Mouse (Mus musculus): ENCODE results near the gene Rnpepl1.

Gene Rnpepl1

DNA sequence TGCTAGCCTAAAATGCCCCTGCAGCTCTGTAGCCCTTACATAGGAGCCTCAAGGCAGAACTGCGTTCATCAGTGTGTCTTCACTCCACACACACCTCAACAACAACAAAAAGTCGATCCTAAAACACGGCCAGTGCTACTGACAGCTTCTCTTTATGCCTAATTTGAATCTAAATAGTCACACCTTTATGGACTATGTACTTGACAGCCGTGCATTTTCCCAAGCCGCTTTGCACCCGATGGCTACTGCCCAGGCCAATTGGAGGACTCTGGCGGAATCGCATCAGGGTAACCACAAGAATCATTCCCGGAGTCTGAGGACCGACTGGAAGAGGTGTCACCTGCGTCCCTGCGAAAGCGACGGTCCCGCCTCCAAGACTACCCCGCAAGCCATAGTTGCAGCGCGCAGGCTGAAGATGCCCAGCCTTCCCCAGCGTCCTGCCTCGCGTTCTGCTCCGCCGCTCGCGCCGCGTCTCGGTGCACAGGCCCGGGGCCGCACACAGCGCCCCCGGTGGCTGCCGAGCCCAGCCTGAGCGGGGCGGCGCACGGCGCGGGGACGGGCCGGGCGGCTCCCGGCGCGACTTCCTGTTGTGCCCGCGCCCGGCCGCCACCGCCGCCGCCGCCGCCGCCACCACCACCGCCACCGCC is at the start of gene Rnpepl1:
Gene Rnpepl1, plus strand, starts transcription at position 545 of the 647 bp plus-strand sequence.
- peak; percentile 83 to 90 for DNase-seq

DNA sequence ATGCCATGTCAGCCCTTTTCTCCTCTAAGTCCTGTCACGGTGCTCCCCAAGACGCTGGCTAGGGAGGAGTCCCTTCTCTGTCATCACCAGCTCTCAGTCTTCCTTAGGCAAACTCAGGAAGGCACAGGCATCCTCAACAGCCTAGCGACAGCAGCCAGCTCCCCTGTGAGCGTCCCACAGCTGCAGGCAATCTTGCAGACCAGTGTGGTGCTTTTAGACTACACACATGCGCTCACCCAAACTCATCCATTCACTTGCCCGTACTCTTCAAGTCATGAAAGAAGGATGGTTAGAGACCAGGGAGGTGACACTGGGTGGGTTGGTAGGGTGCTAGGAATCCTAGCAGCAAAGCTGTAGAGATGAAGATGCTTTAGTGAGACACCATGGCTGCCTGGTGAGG is 49.1 kb upstream of the Rnpepl1 start:
- no peak for DNase-seq

- no peak for DNase-seq
Measured at GRCm38 (mm10) chr1:92863268-92863667, 47.3 kb upstream of the Rnpepl1 start.

DNA sequence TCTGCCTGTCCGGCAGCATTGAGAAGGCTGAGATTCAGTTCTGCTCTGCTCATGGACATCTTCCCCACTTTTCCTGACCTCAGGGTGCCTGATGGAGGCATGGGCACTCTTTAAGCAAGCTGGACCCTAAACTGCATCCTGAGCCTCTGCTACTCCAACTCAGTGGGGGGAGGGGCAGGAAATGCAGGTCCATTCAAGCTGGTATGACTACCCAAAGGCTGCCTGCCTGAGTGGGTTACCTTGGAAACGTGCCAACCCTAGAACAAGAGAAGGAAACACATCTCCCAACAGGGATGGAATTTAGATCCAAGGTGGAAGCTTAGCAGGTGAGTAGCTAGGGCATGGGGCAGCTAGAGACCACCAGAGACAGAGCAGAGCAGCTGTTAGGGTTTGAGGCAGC is 44.4 kb upstream of the Rnpepl1 start:
- no peak for DNase-seq

DNA sequence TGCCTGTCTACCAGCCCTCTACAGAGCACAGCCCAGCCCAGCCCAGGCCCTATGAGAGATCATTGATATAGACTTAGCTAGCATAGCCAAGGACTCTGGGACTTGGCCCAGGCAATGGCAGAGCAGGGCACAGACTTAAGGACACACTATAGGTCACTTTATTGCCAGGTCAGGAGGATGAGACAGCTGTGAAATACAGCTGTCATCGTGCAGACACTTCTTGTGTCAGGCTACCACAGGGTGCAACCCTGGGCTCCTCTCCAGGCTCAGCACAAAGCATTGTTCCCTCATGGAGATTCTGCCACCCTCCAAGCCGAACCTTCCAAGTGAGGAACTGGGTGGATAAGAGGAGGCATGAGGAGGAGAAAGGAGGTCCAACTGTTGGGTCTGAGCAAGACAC is 40.6 kb upstream of the Rnpepl1 start:
- DNase-seq, result no peak

DNA sequence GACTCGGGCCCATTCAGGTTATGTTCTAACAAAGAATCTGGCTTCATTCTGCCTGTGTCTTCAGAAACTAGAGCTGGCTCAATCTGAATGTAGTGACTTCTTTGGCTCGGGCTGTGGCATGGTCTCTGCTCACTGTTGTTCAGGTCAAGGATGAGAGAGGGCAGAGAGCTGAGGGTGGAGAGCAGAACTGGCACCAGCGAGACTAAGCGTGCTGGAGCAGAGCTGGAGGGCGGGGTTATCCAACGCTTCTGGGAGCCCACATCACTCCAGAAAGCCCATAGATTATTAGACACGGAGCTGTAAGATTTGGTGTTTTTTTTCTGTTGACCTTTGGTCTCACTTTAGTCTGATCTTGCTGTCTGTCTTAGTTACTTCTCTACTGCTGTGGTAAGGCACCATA is 37.9 kb upstream of the Rnpepl1 start:
- no peak for DNase-seq

- no peak for DNase-seq
Measured at GRCm38 (mm10) chr1:92874011-92874410, 36.6 kb upstream of the Rnpepl1 start.

DNA sequence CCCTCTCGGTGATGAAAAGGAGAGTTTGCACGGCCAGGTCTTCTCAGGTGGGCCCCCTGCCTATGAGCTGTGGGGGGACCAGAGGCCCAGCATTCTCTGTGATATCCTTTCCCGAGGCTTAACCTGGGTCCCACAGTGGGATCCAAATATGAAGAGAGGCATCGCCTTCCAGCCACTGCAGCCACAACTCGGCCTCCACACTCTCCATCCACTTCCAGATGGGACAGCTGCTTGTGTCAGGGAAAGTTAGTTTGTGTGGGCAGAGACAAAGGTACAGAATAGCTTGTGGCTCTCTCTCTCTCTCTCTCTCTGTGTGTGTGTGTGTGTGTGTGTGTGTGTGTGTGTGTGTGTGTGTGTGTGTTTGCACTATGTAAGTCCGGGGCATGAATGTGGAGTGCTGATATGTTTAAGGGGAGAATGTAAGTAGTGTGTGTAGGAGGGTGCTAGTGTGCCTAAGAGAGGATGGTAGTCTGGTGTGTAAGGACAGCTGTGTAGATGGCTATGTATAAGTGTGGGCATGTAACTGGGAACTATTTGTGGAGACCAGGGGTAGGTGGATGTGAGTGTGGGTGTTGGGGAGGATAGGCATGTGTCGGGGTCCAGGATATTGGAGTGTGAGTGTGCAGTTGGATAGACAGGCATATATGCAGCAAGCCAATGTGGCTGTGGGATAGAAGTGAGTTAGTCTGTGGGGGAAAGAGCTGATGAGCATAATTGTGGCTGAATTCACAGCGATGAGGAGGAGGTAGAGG is 35.0 kb upstream of the Rnpepl1 start:
- no peak for DNase-seq

DNA sequence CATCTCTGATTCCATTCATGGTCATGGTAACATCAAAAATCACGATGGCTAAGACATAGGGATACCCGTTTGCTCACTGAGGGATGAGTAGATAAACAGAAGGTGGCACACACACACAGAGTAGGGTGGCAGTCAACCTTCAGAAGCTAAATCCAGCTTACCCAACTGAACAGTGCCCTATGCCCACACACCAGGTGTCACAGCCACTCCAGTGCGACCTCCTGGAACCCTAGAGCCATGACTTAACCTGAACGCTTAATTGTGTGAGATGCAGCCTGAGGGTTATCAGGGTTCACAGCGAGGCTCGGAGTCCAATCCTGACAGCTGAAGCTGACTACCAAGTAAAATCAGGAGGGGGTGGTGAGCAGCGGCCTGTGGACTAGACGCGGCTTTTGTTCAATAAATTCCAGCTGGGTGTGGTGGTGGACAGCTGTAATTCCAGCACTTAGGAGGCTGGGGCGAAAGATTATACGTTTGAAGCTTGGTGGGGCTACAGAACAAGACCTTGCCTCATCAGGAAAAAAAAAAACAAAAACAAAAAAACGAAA is 33.1 kb upstream of the Rnpepl1 start:
- no peak for DNase-seq

DNA sequence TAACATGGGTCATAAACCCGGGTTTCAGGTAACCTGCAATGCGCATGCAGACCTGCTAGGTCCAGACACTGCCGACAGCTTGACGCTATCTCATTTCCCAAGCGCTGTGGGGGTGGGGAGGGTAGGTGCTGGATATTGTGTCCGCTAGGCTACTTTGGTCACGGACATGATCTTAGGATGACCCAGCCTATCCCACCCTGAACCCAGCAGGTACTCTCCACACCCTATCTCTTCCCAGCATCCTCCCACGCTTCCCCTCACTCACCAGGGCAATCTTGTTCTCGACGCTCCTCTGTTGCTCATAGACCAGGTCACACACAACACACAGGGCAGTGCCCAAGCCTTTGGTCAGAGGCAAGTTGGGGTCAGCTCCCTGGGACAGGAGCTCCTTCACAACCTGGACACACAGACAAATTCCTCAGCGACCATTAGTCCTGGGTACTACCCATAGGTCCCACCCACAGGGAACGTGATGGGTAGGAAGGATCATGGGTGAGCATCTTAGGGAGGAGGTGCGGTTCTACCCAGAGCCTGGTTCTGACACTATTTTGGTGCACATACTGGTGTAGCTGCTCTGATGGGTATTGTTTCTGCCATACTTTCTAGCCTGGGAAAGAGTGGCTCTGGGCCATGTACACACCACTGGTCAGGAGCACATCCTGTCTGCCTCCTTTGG is 32.4 kb upstream of the Rnpepl1 start:
- DNase-seq, result no peak

DNA sequence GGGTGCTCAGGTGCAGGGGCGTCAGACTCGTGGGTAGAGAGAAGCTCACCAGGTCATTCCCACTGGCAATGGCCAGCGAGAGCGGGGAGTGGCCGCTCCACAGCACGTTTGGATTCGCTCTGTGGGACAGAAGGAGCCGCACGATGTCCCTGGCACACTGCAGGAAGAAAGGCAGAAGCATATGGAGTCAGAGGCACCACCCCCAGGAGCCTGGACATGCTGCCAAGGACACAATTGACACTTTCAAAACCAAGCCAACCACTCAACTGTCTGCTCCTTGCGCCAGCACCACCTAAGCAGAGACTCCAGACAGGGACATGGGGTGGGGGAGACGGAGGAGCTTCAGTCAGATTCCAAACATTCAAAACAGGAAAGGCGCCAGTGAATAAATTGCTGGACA is 31.3 kb upstream of the Rnpepl1 start:
- DNase-seq, result peak; percentile 92 to 95

DNA sequence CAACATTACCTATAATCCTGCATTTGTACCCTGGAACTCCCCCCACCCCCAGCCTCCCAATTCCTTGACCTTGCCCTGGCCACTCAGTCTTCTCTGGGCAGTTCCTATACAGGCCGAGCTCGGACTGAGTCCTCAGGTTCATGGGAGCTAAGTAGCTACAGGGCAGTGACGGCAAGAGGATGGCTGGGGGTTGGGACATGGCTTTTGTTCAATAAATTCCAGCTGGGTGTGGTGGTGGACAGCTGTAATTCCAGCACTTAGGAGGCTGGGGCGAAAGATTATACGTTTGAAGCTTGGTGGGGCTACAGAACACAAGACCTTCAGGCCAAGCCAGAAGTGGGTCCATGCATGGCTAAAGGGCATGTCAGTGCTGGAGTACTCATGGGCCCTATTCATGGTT is 30.5 kb upstream of the Rnpepl1 start:
- no peak for DNase-seq

- DNase-seq, result no peak
Measured at GRCm38 (mm10) chr1:92881982-92882381, 28.6 kb upstream of the Rnpepl1 start.

- DNase-seq, result no peak
Measured at GRCm38 (mm10) chr1:92888901-92889655, 21.5 kb upstream of the Rnpepl1 start.

- peak; percentile 42 to 50 for DNase-seq
Measured at GRCm38 (mm10) chr1:92892791-92893190, 17.8 kb upstream of the Rnpepl1 start.

- DNase-seq, result no peak
Measured at GRCm38 (mm10) chr1:92893896-92894295, 16.7 kb upstream of the Rnpepl1 start.

DNA sequence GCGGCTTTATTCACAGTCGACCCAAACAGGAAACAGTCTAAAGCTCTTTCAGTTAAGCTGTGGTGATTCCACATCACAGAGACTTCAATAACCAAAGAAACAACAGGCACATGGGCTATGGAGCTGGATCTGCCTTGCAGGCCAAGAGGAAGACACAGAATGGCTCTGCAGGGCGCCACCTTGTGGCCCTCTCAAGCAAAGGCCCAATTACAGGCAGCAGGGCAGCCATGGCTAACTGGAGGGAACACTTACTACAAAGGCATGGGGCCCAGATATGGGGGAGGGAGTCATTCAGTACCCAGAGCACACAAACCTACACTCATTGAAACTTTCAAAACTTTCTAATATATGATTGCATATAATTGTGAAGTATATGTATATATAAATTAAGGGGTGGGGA is 15.5 kb upstream of the Rnpepl1 start:
- DNase-seq, result peak; percentile 90 to 94

DNA sequence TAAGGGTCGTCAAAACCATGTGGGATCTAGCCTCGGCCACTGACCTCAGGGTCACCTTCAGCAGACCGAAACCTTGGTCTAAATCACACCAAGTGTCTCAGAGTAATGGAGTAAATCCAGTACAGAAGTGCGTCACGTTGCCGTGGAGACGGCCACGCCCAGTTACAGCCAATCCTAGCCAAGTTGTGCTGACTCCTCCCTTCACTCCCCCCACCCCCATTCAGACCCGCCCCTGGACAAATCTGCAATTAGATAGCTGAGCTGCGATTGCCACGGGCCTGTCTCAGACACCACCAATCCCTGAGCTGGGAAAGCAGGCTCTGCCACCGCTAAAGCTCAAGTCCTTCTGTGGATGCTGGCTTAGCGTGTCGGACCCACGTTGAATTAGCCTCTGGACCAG is 7.8 kb upstream of the Rnpepl1 start, which contains the start of gene Ankmy1:
Gene Ankmy1, minus strand, starts transcription at position 121 of the 400 bp plus-strand sequence.
- DNase-seq, result no peak

GRCm38 (mm10) chr1:92903627-92904026 is 7.0 kb upstream of the Rnpepl1 start:
- DNase-seq, result no peak

DNA sequence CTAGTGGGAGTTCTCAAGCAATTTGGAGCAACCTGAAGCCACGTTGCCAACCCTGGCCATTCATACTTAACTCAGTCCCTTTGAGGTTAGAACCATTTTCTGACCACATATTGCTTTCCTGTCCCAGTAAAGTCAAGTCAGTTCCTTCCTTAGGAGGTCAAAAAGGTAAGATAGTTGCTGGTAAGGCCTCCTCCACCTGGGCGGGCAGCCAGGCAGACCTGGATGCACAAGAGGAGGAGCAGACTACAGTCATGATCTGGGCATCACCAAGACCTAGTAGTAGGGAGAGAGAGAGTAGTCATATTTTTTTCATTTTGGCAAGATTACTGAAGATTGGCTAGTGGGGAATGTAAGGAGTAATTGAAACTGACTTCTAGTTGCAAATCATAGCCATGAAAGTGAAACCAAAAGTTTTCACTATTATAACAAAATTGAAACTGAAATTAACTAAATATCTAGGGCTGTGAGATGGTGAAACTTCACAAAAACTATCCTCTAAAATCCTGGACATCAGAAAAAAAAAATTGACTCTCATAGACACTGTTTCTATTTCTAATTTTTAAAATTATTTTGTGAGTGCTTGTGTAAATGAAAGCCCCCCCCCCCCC is 4.8 kb upstream of the Rnpepl1 start:
- no peak for DNase-seq

DNA sequence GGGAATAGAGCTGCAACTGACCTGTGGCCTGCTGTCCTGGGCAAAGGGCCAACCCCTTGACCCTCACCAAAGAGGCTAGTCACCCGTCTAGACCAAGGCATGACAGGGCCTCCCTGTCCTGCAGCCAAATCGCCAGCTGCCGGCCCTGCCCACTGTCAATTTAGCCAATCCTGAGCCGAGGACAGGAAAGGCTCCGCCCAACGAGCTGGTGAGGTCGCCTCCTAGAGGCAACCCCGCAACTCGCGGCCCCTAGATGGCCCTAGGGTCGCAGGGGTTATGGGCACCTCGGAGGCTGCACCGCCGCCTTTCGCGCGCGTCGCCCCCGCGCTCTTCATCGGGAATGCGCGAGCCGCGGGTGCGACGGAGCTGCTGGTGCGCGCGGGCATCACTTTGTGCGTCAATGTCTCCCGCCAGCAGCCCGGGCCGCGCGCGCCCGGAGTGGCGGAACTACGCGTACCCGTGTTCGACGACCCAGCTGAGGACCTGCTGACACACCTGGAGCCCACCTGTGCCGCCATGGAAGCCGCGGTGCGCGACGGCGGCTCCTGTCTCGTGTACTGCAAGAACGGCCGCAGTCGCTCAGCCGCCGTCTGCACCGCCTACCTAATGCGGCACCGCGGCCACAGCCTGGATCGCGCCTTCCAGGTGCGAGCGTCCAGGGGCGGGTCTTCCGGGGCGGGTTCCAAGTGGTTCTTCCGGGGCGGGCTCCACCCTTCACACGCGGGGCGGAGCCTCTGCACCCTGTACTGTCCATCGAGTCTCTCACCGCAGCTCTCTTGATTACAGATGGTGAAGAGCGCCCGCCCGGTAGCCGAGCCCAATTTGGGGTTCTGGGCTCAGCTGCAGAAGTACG is 3.6 kb upstream of the Rnpepl1 start, which contains the start of gene Dusp28:
Gene Dusp28, plus strand, starts transcription at position 203 of the 853 bp plus-strand sequence.
- peak; percentile 87 to 93 for DNase-seq

All from cerebellum, adult 18-20 months (tissue).